Mouse (Mus musculus) heart, embryonic 13.5 days (tissue): ENCODE measurements around the gene Egfl7. TPM values are rescaled to one million over a fixed set of nuclear protein-coding genes. Genes with fewer than 3 reads are reported as not detected.

Experiments
- ATAC-seq: fragments of 200-750 bp; cut with Nextera tagmentation; 2 replicates; pipeline ENCODE4 v1.8.0; 2017; ENCODE audit warnings: moderate TSS enrichment; ENCODE audit not compliant: insufficient number of reproducible peaks, low FRiP score, low TSS enrichment; ENCODE audit errors: extremely low read depth
- H3K27ac ChIP-seq: fragments of 300-500 bp; sonication (generic); replicated peaks from 2 replicates; pipeline ENCODE4 v1.5.1; 2015; ENCODE audit warnings: moderate library complexity, mild to moderate bottlenecking, inconsistent platforms
- H3K27me3 ChIP-seq: fragments of 300-500 bp; sonication (generic); replicated peaks from 2 replicates; pipeline ENCODE4 v1.6.1; 2015; ENCODE audit warnings: mild to moderate bottlenecking, inconsistent platforms
- H3K36me3 ChIP-seq: fragments of 300-500 bp; sonication (generic); 2 replicates; pipeline ENCODE4 v1.6.1; 2015; ENCODE audit warnings: mild to moderate bottlenecking, inconsistent platforms
- H3K4me1 ChIP-seq: fragments of 300-500 bp; sonication (generic); 2 replicates; pipeline ENCODE4 v1.6.1; 2015; ENCODE audit warnings: inconsistent platforms
- H3K4me2 ChIP-seq: fragments of 300-500 bp; sonication (generic); 2 replicates; pipeline ENCODE4 v1.6.1; 2015; ENCODE audit warnings: inconsistent platforms, mild to moderate bottlenecking, moderate library complexity
- H3K4me3 ChIP-seq: fragments of 300-500 bp; sonication (generic); 2 replicates; pipeline ENCODE4 v1.5.1; 2015; ENCODE audit warnings: moderate library complexity, mild to moderate bottlenecking, inconsistent platforms
- H3K9ac ChIP-seq: fragments of 300-500 bp; sonication (generic); 2 replicates; pipeline ENCODE4 v1.6.1; 2015; ENCODE audit warnings: inconsistent platforms, mild to moderate bottlenecking, moderate library complexity
- H3K9me3 ChIP-seq: fragments of 300-500 bp; sonication (generic); 2 replicates; pipeline ENCODE4 v1.6.1; 2016; ENCODE audit warnings: inconsistent platforms
- WGBS: fragments of 180-500 bp; shearing (Covaris S2); methylation state at CpG from one replicate; pipeline ENCODE4 v1.1.7; 2015; ENCODE audit warnings: mixed read lengths; 5-methylcytosine and 5-hydroxymethylcytosine counted together
- polyA plus RNA-seq: library from polyadenylated mRNA; unstranded; fragments of >200 nt; fragmentation: Nextera tagmentation; extraction: Ambion mirVana; gene quantifications from 2 replicates; pipeline ENCODE4 v1.2.1, GENCODE M21; 2015

The Egfl7 gene
- polyA plus RNA-seq, 1 experiment from 2014 or later = 170 TPM

DNA sequence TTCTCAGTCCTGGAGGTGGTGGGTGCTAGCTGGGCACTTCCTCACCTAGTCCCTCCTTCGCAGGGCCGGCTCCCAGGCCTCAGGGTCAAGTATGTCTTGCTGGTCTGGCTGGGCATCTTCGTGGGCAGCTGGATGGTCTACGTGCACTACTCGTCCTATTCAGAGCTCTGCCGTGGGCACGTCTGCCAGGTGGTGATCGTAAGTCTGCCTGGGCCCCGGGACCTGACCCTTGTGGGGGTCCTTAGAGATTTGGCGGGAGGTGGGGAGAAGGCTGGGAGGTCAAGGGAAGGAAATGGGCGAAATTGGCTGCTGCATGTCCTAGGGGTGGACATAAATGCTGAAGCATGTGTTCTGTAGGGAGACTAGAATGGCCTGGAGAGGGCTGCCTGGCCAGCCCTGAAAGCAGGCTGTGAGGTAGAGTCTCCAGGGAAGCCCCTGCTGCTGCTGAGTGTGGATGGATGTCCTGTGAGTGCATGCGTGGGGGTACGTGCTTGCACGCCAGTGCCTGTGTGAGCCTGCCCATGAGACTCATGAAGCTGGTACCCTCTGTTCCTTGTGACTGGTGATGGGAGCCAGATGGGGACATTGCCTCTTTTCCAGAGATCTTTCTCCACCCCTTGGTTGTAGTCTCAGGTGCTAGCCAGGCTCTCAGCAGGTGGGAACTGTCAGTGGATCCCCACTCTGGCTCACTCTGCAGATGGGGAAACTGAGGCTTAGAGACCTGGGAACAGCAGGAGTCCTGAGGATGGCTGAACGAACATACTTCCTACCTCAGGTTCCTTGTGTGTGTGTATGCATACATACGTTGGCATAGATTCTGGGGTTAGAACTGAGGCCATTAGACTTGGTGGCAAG is 53.0 kb downstream of the Egfl7 start:
- Histone ChIP-seq H3K4me2 (no peak overlapping the region), H3K27me3 (0 out of 2 replicates have a peak, but pooled peaks cover 4% of the 10 kb centered on the region), H3K4me3 (no peak overlapping the region), H3K27ac (no peak overlapping the region), H3K4me1 (peaks cover 34% of the 10 kb centered on the region), H3K36me3 (peaks cover 43% of the 10 kb centered on the region), H3K9me3 (no peaks in the 10 kb centered on the region), H3K9ac (no peak overlapping the region)
- no peak for ATAC-seq
- 84% methylated on average over 16 of the region's 16 CpGs for WGBS

DNA sequence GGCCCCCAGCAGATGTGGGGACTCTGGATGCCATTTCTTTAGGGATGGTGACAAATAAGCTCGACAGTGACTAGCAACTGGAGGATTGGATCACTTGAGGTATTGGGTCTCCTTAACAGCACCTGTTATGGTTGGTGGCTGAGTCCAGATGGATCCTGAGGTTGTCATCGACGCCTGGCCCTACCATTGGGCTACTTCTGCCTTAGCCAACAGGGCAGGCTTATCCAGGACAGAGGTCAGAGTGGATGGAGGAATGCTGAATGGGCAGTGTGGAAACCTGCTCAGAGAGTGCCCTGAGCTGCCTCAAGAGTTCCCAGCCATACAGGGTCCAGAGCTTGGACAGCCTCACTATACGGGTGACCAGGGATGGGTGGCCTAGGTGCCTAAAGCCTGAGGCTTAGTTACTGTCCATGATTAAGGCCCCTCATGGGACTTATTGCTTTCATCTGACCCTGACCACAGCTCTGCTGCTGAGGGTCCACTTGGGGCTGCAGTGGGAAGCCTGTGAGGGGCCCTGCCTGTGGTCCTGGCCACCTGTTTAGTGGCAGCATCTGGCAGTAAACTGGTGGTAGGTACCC is 54.2 kb downstream of the Egfl7 start:
- Histone ChIP-seq H3K27me3 (0 out of 2 replicates have a peak, but pooled peaks cover under 1% of the 10 kb centered on the region), H3K9me3 (no peaks in the 10 kb centered on the region), H3K27ac (no peak overlapping the region), H3K9ac (no peak overlapping the region), H3K4me3 (no peak overlapping the region), H3K4me2 (no peak overlapping the region), H3K36me3 (peaks cover 55% of the 10 kb centered on the region), H3K4me1 (peaks cover 40% of the 10 kb centered on the region)
- 63% methylated on average over 4 of the region's 4 CpGs for WGBS
- ATAC-seq = no peak

DNA sequence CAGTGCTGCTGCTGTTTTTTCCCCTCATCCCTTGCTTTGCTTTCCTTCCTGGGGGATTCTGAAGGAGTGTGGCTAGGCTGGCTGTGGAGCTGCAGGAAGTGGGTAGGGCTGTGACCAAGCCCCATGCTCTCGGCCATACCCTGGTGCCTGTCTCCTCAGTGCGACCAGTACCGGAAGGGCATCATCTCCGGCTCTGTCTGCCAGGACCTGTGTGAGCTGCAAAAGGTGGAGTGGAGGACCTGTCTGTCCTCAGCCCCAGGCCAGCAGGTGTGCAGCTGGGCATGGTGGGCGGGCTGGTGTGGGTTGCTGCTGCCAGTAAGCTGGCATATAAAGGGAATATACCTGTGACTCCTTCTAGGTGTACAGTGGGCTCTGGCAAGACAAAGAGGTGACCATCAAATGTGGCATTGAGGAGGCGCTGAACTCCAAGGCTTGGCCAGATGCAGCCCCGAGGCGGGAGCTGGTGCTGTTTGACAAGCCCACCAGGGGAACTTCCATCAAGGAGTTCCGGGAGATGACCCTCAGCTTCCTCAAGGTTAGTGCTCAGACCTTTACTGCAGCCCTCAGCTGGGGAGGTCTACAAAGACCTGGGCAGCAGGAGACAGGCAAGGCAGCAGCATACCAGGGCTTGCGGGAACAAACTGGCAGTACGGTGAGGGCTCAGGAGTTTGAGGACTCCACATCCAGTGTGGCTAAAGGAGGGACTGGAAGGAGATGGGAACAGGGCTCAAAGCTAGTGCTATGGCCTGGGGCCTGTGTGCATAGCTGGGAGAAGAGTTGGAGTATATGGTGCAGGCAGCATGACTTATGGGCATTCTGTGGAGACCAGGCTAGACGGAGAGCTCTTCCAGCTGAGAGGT is 55.0 kb downstream of the Egfl7 start:
- WGBS = 58% methylated on average over 12 of the region's 12 CpGs
- peaks cover 55% of the 10 kb centered on the region for H3K36me3 ChIP-seq
- H3K4me3 ChIP-seq = no peak overlapping the region
- H3K27me3 ChIP-seq = no peaks in the 10 kb centered on the region
- no peak for ATAC-seq
- H3K9me3 ChIP-seq = no peaks in the 10 kb centered on the region
- H3K4me1 ChIP-seq = peaks cover 37% of the 10 kb centered on the region
- no peak overlapping the region for H3K4me2 ChIP-seq
- peak overlapping the region; percentile 30; the same call in 1 of the 2 replicates for H3K9ac ChIP-seq
- no peak overlapping the region for H3K27ac ChIP-seq

DNA sequence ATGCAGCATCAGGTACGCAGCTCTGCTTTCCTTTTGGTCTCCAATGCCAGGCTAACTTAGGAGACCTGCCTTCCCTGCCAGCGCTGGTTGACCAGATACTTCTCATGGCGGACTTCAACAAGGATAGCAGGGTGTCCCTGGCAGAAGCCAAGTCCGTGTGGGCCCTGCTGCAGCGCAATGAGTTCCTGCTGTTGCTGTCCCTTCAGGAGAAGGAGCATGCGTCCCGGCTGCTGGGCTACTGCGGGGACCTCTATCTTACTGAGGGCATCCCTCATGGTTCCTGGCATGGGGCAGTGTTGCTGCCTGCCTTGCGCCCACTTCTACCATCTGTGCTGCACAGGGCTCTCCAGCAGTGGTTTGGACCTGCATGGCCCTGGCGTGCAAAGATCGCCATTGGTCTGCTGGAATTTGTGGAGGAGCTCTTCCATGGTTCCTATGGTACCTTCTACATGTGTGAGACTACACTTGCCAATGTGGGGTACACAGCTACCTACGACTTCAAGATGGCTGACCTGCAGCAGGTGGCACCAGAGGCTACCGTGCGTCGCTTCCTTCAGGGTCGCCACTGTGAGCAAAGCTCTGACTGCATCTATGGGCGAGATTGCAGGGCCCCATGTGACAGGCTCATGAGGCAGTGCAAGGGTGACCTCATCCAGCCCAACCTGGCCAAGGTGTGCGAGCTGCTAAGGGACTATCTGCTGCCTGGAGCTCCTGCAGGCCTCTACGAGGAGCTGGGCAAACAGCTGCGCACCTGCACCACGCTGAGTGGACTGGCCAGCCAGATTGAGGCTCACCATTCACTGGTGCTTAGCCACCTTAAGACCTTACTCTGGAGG is 55.9 kb downstream of the Egfl7 start:
- Histone ChIP-seq H3K36me3 (peaks cover 55% of the 10 kb centered on the region), H3K9ac (0 out of 2 replicates have a peak overlapping the region, but pooled peaks have one; percentile 30), H3K4me1 (peaks cover 40% of the 10 kb centered on the region), H3K27ac (no peak overlapping the region), H3K4me2 (no peak overlapping the region), H3K4me3 (no peak overlapping the region), H3K27me3 (no peaks in the 10 kb centered on the region), H3K9me3 (no peaks in the 10 kb centered on the region)
- 73% methylated on average over 21 of the region's 21 CpGs for WGBS
- no peak for ATAC-seq

DNA sequence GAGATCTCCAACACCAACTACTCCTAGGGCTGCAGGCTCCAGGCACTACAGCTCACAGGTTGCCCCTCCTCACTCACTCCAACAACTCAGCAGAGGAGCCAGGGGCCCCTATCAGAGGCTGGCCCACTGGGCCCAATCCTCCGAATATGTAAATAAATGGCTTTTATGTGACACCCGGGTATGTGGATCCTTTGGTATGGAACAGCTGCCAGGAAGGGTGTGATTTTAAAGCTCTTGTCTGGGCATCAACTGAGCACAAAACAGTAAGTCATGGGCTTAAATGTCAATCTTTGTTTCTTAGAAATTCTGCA is 56.5 kb downstream of the Egfl7 start:
- H3K27me3 ChIP-seq = no peaks in the 10 kb centered on the region
- no peak for ATAC-seq
- no peak overlapping the region for H3K9ac ChIP-seq
- H3K9me3 ChIP-seq = no peaks in the 10 kb centered on the region
- H3K4me1 ChIP-seq = peaks cover 40% of the 10 kb centered on the region
- H3K4me2 ChIP-seq = no peak overlapping the region
- H3K27ac ChIP-seq = no peak overlapping the region
- H3K4me3 ChIP-seq = no peak overlapping the region
- WGBS = 54% methylated on average over 2 of the region's 2 CpGs
- H3K36me3 ChIP-seq = peaks cover 55% of the 10 kb centered on the region

DNA sequence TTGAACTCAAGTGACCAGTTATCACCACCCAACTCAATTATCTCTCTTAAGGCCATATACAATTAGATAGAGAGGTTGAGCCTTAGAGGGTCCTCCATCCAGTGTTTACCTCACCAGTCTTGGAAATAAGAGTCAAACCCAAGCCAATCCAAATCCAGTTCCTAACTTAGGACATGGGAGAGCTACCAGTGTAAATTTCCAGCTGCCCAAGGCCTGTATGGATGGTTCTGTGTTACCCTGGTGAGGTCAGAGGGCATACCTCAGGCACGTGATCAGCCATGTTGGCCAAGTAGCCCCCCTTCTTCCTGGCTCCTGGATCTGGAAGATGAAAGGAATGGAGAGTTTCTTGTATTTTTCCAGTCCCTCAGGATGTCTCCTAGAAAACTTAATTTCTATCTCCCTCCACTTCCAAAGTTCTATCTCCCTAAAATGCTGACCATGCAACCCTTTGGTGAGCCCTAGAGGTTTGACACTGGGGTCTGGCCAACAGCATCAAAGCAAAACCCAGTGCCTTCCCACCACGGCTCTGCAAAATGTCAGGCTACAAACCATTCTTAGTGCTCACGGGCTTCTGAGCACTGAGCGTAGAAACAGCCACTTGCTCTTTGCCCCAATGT is 57.6 kb downstream of the Egfl7 start:
- H3K4me2 ChIP-seq = peak overlapping the region; percentile 90
- no peaks in the 10 kb centered on the region for H3K9me3 ChIP-seq
- 0 out of 2 replicates have a peak overlapping the region, but pooled peaks have one; percentile 3 for H3K4me3 ChIP-seq
- H3K9ac ChIP-seq = peak overlapping the region; percentile 99; the same call in 1 of the 2 replicates
- H3K27me3 ChIP-seq = no peaks in the 10 kb centered on the region
- no peak for ATAC-seq
- peaks cover 55% of the 10 kb centered on the region for H3K36me3 ChIP-seq
- no peak overlapping the region for H3K27ac ChIP-seq
- H3K4me1 ChIP-seq = peaks cover 40% of the 10 kb centered on the region
- 75% methylated on average over 4 of the region's 4 CpGs for WGBS

DNA sequence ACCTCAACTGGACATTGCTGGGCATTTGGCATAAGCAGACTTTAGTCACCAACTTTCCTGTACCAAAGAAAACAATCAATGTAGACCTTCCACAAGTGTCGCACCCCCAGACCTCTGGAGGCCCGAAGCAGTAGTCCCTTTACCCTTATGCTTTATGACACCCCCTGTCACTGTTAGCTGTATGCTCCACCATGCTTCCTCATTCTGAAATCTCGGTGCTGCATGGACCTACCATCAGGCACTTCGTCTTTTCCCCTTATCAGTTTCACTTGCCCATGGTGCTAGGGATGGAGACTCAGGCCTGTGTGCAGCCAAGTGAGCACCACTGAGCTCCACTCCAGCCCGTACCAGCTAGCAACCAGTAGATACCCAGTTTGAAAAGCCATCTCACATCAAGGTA is 58.2 kb downstream of the Egfl7 start:
- WGBS = 67% methylated on average over 5 of the region's 5 CpGs
- Histone ChIP-seq H3K36me3 (peaks cover 55% of the 10 kb centered on the region), H3K4me3 (peak overlapping the region; percentile 99)

DNA sequence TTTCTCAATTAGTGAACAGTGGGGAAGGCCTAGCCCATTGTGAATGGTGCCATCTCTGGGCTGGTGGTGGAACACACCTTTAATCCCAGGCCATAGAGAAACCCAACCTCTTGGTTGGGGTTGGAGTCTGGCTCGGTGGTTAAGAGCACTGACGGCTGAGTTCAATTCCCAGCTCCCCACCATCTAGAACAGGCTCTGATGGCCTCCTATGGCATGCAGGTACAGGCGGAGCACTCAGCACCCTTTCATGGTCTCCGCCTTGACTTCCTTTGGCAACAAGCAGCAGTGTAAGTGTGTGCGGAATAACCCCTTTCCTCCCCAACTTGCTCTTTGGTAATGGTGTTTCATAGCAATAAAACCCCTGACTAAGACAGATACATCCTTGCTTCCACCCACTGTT is 58.8 kb downstream of the Egfl7 start:
- no peaks in the 10 kb centered on the region for H3K9me3 ChIP-seq
- H3K4me2 ChIP-seq = peak overlapping the region; percentile 90
- H3K4me1 ChIP-seq = peaks cover 40% of the 10 kb centered on the region
- ATAC-seq = no peak
- peak overlapping the region; percentile 99 for H3K4me3 ChIP-seq
- H3K27ac ChIP-seq = peak overlapping the region; percentile 39; the same call in 1 of the 2 replicates
- peaks cover 52% of the 10 kb centered on the region for H3K36me3 ChIP-seq
- H3K9ac ChIP-seq = peak overlapping the region; percentile 99
- 70% methylated on average over 5 of the region's 5 CpGs for whole genome bisulfite sequencing
- no peaks in the 10 kb centered on the region for H3K27me3 ChIP-seq

More for the DNA sequence above, 58.2 kb downstream of the Egfl7 start:
- Histone ChIP-seq H3K9ac (peak overlapping the region; percentile 99; the same call in 1 of the 2 replicates), H3K27ac (0 out of 2 replicates have a peak overlapping the region, but pooled peaks have one; percentile 12), H3K9me3 (no peaks in the 10 kb centered on the region), H3K4me2 (peak overlapping the region; percentile 90), H3K27me3 (no peaks in the 10 kb centered on the region), H3K4me1 (peaks cover 40% of the 10 kb centered on the region)
- no peak for ATAC-seq

DNA sequence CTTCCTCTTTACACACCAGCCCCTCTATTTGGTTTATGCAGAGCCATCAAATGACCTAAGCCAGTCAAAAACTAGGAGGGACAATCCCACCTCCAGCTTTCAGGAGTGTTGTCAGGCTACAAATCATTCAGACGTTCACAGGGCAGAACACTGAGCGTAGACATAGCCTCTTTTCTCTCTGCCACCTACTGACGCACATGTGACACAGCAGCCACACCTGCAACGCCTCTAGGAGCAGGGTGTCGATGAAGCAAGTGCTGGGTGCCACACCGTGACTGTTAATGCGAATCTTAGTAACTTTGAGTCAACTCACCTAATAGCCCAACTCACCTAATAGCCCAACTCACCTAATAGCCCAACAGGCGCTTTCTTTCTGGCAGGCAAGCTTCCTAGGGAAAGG is 59.3 kb downstream of the Egfl7 start:
- no peak for ATAC-seq
- H3K36me3 ChIP-seq = peaks cover 48% of the 10 kb centered on the region
- H3K4me1 ChIP-seq = peaks cover 44% of the 10 kb centered on the region
- peak overlapping the region; percentile 99 for H3K9ac ChIP-seq
- 7% methylated on average over 8 of the region's 8 CpGs for WGBS
- peak overlapping the region; percentile 99 for H3K4me3 ChIP-seq
- no peaks in the 10 kb centered on the region for H3K27me3 ChIP-seq
- H3K9me3 ChIP-seq = no peaks in the 10 kb centered on the region
- peak overlapping the region; percentile 90 for H3K4me2 ChIP-seq
- peak overlapping the region; percentile 39 for H3K27ac ChIP-seq
